Mouse (Mus musculus): ENCODE data around the gene Celsr3. TPM values are rescaled to one million over a fixed set of nuclear protein-coding genes. Genes with fewer than 3 reads are reported as not detected.

Gene Celsr3
- total RNA-seq, 1 experiment from 2014 or later = 0.23 TPM

GRCm38 (mm10) chr9:108848419-108848818, 22.3 kb downstream of the Celsr3 start:
- ATAC-seq (replicated peaks; ENCODE audit: low read depth, poor library complexity, severe bottlenecking) = no peak

DNA sequence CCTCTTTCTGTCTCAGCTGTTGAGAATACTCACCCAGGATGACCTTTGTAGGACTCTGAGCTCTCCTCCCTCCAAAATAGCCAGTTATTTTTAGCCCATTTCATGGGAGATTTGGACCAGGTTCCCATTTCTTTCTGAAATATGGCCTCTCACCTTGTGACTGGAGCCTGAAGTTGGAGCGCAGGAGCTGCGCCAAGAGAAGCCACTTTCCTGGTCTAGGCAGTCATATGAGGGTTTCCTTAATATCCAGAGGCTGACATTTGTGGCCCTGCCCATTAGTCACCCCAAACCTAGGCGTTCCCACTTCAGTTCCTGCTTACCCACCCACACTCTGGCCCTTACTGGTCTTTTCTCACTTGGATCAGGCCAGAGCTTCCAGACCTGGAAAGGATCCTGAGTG, 26.9 kb downstream of the Celsr3 start, which contains the start of gene Slc26a6:
Gene Slc26a6 (plus strand): TSS at position 308 of the 400 bp plus-strand sequence.
- no peak for ATAC-seq (replicated peaks; ENCODE audit: low read depth, poor library complexity, severe bottlenecking)

GRCm38 (mm10) chr9:108853635-108854240, 27.6 kb downstream of the Celsr3 start:
- ATAC-seq (replicated peaks; ENCODE audit: low read depth, poor library complexity, severe bottlenecking) = peak; percentile 94

- ATAC-seq (replicated peaks; ENCODE audit: low read depth, poor library complexity, severe bottlenecking) = peak; percentile 88
Observed at GRCm38 (mm10) chr9:108854241-108854696, 28.1 kb downstream of the Celsr3 start.

DNA sequence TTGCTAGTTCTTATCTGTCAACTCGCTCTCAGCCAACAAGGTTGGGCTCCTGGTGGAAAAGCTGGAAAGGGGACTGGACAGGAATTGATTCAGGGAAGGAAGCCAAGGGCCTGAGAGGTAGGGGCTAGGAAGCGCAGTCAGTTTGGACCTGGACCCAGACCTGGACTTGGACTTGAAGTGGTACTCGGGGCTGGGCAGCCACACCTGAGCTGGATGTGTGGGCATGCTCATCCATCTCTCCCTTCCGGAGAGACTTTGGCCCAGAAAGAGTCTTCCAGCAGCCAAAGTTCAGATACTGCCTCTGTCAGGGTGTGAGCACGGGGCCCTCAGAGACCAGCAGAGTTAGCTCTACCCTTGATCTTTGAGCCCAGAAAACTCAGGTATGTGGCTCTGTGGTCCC, 29.2 kb downstream of the Celsr3 start:
- ATAC-seq (replicated peaks; ENCODE audit: low read depth, poor library complexity, severe bottlenecking) = no peak

- no peak for ATAC-seq (replicated peaks; ENCODE audit: low read depth, poor library complexity, severe bottlenecking)
Observed at GRCm38 (mm10) chr9:108858792-108859527, 32.8 kb downstream of the Celsr3 start.

Other genes starting within 250 kb of the Celsr3 start
- gene Wdr6, start 247.6 kb upstream of the Celsr3 start, total RNA-seq (2017) = 22.0 and 29.5 TPM in 2 replicates
- 0.39 and 1.1 TPM in 2 replicates for gene P4htm, start 228.7 kb upstream of the Celsr3 start, total RNA-seq (2017)
- 50.6 and 57.8 TPM in 2 replicates for gene Arih2, start 176.9 kb upstream of the Celsr3 start, total RNA-seq (2017)
- 29.1 and 39.0 TPM in 2 replicates for gene Slc25a20, start 164.2 kb upstream of the Celsr3 start, total RNA-seq (2017)
- gene Prkar2a, start 137.0 kb upstream of the Celsr3 start, total RNA-seq (2017) = 20.1 and 28.1 TPM in 2 replicates
- 52.2 and 57.5 TPM in 2 replicates for gene Ip6k2, start 42.5 kb upstream of the Celsr3 start, total RNA-seq (2017)
- gene Nckipsd, start 18.0 kb upstream of the Celsr3 start, total RNA-seq (2017) = 1.6 and 6.1 TPM in 2 replicates
- gene Slc26a6, start 27.0 kb downstream of the Celsr3 start, total RNA-seq (2017) = 1.3 and 1.8 TPM in 2 replicates
- not detected in 2 replicates for gene Tmem89, start 88.3 kb downstream of the Celsr3 start, total RNA-seq (2017)
- gene Uqcrc1, start 110.3 kb downstream of the Celsr3 start, total RNA-seq (2017) = 173 and 182 TPM in 2 replicates
- gene Col7a1, start 127.3 kb downstream of the Celsr3 start, total RNA-seq (2017) = 0.05 TPM in 1 of 2 replicates, not detected in the other
- not detected in 2 replicates for gene Ucn2, start 159.7 kb downstream of the Celsr3 start, total RNA-seq (2017)
- gene Pfkfb4, start 165.5 kb downstream of the Celsr3 start, total RNA-seq (2017) = 6.7 and 6.8 TPM in 2 replicates
- gene Shisa5, start 212.2 kb downstream of the Celsr3 start, total RNA-seq (2017) = 49.7 and 54.1 TPM in 2 replicates
- gene Trex1, start 233.4 kb downstream of the Celsr3 start, total RNA-seq (2017) = 13.3 and 16.1 TPM in 2 replicates
- 20.6 and 22.5 TPM in 2 replicates for gene Atrip, start 247.8 kb downstream of the Celsr3 start, total RNA-seq (2017)